Mouse (Mus musculus) right cerebral cortex, postnatal 36 days (tissue): Measurements from ENCODE around the gene Ucp2.
A peak's percentile ranks its signal among the peaks of the same experiment; 100 is the strongest.

Experiments
- DNase-seq, 2 experiments: peaks; one replicate each; pipeline ENCODE4 v3.0.0; 2022; ENCODE audit warnings: low spot score in 2 of 2, mixed read lengths in 1 of 2

Gene Ucp2

DNA sequence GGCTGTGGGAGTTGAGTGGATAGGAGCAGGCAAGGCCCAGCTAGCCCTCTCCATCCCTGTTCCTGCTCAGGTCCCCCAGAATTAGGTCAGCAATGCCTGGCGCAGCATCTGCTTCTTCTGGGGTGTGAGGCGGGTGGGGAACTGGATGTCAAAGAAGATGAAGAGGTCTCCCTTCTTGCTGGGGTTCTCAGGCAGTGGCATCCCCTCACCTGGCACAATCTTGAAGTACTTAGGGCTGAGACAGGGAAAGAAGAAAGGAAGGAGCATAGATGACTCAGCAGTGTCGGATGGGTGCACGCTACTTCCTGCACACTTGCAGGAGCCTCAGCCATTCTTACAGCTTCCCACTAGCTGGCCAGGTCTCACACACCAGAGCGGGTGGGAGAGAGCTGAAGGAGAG is 9.9 kb downstream of the Ucp2 start:
- no peak for DNase-seq

DNA sequence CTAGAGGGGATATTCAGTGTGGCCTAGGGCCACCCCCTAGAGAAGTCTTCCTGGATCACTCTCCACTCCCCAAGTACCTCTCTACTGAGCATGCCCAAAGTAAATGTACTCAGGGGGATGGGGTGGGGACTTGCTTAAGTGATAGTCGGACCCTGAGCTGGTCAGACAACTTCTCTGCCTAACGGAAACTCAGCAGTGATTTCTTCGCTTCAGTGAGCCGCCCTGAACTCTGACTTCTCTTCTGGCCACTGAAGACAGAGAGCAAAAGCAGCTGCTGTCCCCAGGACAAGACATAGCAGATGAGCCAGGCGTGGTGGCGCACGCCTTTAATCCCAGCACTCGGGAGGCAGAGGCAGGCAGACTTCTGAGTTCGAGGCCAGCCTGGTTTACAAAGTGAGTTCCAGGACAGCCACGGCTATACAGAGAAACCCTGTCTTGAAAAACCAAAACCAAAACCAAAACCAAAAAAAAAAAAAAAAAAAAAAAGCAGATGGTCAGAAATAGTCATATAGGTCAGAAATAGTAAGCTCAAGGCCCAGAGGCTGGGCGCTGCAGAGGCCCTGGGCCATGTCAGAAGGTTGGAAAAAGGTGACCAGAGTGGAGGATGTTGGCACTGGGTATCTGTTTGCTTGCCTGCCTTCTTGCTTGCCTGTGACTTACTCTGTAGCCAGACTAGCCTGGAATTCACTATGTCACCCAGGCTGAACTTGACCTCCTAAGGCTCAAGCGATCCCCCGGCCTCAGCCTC is 11.8 kb downstream of the Ucp2 start:
- DNase-seq, result no peak

DNA sequence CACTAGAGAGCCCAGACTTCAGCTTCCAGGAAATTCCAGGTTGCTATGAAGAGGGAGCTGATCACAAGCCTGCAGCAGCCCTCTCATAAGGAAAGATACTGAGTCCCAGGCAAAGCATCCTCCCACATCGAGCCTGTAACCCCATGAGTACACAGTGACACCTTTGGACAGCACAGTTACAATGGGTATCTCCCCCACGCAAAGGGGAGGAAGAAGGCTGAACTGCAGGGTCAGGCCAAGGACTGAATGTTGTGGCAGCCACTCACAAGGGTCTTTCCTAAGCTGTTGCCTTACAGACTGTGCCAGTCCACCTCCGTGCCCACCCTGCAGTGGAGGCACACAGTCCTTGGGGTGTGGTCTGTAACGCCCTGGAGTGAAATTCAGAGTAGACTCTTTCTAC is 13.4 kb downstream of the Ucp2 start:
- DNase-seq, result no peak

DNA sequence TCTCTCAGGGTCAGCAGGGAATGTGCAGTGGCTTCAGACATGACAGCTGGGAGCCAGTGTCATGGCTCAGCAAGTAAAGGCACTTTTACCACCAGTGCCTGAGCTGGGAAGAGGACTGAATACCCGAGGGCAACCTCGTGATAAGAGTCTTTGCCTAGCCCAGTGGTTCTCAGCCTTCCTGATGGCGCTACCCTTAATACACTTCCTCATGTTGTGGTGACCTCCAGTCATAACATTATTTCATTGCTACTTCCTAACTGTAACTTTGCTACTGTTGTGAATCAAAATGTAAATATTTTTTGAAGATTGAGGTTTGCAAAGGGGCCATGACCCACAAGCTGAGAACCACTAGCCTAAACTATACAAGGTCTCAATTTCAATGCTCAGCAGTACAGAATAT is 15.5 kb downstream of the Ucp2 start:
- DNase-seq, result no peak

DNA sequence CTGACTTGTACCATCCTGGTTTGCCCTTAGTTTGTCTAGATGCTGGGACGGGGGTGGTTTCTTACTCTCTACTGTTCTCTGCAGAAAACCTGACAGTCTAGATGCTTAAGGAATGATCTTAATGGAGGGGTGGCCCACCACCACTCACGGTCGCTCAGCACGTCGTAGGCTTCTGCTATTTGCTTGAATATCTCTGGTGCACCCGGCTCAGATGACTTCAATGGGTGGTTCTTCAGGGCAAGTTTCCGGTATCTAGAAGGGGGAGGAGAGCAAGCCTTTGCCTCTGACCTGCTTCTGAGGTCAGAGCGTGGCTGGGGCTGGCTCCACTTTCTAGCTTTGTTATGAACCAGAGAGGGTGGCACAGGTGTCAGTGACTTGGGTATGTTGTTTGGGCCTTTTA is 18.5 kb downstream of the Ucp2 start:
- no peak for DNase-seq

DNA sequence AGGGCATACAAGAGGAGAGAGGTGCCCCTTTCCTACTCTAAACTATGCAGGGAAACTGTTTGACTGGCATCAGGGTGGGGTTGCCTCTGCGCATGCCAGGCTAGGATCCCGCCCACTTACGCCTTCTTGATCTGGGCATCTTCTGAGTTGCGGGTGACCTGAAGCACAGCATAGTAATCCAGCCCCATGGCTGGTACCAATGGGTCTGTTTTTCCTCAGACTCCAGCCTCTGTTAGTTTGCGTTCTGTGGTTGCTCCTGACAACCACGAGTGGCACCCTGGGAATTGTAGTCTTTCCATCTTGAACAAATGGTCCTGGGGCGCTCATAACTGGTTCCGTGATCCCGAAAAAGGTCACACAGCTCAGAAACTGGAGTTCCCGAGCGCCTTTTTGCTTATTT is 21.4 kb downstream of the Ucp2 start, which contains the start of gene Dnajb13:
Gene Dnajb13, minus strand, starts transcription at position 388 of the 400 bp plus-strand sequence.
- DNase-seq, result no peak

DNA sequence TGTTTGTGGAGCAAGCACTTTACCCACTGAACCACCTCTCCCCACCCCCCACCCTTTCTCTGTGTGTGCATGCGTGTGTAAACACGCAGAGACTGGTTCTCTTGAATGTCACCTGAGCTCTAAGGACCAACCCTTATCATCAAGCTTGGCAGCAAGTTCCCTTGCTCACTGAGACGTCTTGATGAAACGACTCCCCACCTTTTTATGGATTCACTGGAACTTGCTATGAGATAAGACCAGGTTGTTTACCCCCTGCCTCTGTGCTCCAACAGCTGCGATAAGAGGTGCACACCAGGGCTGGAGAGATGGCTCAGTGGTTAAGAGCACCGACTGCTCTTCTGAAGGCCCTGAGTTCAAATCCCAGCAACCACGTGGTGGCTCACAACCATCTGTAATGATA is 27.1 kb downstream of the Ucp2 start:
- no peak for DNase-seq

DNA sequence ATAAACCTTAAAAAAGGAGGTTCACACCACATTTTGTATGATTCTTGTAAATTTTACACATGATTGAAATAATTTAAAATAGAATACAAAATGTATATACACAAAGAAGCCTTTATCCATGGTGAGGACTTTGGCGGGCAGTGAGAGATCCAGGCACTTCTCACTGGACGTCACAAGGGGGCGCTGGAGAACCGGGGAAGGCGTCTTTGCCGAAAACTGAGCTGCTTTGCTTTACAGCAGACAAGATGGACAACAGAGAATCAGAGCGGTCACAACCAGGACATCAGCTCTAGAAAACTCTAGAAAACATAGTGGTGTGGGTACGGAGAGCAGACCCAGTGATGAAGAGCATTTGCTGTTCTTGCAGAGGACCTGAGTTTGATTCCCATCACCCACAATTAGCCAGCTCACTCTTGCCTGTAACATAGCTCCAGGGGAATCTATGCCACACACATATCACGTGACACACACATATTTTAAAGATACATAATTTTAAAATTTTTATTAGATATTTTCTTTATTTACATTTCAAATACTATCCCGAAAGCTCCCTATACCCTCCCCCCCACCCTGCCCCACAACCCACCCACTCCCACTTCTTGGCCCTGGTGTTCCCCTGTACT is 27.6 kb downstream of the Ucp2 start:
- DNase-seq, result peak; percentile 43 to 44

DNA sequence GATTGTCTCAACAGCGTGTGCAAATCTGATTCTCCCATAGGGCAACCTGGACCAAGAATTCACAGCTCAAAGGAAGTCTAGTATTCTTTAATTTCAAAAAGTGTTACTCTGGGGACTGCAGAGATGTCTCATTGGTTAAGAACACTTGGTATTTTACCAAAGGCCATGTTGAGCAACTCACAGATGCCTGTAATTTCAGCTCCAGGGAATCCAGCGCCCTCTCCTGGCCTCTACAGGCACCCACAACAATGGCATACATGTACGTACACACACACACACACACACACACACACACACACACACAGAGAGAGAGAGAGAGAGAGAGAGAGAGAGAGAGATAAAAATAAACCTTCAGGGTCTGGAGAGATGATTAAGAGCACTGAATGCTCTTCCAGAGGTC is 29.1 kb downstream of the Ucp2 start:
- no peak for DNase-seq

DNA sequence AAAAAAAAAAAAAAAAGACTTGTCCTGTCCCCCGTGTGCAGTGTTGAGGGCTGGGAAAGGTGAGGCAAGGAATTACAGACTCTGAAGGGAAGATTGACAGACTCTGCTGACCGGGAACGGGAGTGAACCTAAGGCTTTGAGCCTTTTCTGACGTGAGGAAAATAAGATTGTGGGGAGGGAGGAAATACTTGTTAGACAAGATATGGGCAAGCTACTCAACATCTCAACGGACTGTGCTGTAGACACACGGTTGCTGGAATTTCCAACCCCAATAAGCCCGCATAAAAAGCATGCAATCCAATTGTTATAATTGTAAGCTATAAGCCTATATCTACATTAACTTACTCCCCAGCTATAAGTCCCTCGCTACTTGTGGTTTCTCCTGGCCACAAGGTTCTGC is 31.5 kb downstream of the Ucp2 start:
- no peak for DNase-seq

DNA sequence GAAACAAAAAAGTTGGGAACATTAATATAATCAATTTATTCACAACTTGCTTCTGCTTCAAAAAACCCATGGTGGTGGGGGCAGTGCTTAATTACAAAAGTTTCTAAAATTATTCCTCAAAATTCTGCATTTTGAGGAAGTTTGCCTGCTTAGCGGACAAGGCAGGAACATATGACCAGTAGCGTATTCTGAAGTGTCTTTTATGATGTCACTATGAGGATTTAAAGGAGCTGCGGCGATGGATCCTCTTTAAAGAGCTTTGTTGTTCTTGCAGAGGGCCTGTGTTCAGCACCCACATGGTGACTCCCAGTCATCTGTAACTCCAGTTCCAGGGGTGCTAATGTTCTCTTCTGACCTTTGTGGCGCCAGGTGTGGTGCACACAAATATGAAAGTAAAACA is 37.6 kb downstream of the Ucp2 start:
- no peak for DNase-seq

DNA sequence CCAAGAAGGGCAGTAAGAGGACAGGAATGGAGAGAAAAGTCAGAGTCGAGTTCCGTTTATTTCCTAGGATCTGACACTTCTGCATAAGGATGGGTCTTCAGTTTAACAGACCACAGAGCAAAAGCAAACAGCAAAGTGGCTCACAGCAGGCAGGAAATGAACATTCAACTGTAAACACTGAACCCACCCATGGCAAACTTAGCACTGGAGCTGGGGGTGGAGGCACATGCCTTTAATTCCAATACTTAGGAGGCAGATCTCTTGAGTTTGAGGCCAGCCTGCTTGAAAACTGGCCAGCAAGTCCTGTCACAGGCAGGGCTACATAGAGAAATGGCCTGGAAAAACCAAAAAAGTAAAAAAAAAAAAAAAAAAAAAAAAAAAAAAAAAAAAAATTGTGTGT is 40.4 kb downstream of the Ucp2 start:
- no peak for DNase-seq

DNA sequence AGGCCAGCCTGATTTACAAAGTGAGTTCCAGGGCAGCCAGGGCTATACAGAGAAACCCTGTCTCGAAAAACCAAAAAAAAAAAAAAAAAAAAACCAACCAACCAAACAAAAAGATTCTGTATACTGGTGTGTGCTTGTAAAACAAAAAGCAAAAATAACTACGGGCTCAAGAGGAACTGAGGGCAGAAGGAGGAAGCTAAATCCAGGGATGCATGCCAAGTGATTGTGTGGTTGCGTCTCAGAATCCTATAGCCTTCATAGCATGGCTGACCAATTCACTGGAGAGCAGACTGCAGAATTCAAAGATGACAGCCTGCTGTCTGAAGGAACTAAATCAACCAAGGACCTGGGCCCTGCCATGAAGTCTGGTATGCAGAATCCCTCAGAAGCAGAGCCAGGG is 41.1 kb downstream of the Ucp2 start:
- DNase-seq, result no peak

DNA sequence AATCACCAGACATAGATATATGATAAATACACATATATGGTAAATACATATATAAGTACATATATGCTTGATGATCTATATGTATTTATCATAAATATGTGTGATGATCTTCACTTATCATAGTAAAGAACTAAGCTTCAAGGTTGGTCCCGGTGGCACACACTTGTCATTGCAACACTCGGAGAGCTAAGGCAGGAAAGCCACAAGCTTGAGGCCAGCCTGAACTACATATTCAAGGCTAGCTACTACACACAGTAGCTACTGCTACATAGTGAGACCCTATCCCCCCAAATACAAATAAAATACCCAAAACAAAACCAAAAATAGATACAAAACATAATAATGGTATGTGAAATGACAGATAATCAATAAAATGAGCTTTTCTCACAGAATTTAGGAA is 42.7 kb downstream of the Ucp2 start:
- no peak for DNase-seq

DNA sequence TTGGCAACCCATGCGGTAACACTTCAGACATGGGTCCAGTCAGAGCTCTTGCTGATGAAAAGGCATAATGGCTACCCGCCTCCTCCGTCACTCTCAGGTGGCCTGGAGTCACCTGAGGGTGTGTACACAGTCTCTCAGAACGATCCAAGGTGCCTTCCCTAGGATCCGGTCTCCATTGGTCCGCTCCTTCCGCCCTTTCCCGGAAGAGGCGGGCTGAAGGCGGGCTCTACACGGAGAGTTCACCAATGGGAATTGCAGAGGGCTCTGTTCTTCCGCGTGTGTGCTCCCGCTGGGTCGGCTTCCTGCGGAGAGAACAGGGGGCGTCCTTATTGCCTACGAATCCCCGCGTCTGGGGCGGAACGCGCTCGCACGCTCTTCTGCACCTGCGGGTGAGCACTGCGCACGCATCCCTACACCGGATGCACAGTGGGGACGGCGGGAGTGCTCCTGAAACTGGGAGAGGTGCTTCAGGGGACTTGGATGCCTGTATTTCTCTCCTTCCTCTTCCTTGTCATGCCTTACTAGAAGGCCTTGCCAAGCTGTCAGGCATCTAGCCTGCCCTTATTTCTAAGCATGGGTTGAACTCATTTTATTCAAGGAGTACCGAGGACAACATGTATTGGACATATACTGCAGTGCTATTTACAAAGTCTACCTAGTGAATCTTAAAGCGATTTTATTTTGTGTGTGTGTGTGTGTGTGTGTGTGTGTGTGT is 43.8 kb downstream of the Ucp2 start, which contains the start of gene Coa4:
Gene Coa4, plus strand, starts transcription at position 268 of the 715 bp plus-strand sequence.
- DNase-seq, result peak; percentile 82 to 87

DNA sequence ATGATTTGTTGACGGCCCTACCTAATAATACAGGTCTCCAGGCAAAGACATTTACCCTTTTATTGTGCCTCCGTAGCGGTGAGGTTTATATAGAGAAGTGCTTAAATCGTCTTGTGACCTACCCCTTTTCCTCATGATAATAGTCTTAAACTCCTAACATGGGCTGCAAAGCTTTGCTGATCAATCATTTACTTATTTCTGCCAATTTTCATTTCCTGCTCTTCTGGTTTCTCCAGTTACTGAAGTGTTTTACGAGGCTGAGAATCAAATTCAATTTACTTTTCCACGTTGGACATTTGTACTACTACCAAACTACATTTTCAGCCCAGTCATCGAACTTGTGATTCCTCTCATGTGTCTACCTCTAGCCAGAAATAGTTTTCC is 44.4 kb downstream of the Ucp2 start:
- DNase-seq, result no peak

DNA sequence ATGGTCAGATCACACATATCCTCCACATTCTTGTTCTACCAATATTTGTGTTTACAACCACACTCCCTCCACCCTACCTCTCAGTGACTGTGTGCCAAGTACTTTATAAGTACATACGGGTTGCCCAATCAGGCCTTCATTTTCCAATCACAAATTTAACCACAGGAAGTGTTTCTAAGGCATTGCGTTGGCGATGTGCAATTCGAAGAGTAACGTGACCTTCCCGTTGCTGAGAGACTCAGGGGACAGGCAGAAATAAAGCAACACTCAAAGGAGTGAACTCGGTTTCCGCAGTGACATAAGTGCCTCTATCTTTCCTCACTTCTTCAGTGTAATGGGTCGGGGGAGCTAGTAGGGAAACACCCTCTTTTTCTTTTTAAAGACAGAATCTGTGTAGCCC is 46.4 kb downstream of the Ucp2 start:
- no peak for DNase-seq

DNA sequence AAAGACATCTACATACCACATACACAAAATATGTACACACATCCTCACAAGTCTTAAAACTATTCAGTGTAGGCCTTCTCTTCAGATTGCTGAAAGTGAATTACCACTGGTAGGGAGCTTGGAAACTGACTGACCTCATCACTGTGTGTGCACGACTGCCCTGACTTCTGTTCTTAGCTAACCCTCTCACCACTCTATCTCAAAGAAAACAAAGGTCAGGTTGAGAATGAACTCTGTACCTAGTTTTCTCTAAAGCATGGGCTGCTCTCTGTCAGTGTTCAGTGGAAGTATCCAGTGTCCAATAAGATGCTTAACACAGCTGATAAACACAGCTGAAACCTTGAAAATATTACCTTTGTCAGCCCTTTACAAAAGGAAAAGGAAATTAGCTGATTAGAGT is 51.3 kb downstream of the Ucp2 start:
- no peak for DNase-seq

DNA sequence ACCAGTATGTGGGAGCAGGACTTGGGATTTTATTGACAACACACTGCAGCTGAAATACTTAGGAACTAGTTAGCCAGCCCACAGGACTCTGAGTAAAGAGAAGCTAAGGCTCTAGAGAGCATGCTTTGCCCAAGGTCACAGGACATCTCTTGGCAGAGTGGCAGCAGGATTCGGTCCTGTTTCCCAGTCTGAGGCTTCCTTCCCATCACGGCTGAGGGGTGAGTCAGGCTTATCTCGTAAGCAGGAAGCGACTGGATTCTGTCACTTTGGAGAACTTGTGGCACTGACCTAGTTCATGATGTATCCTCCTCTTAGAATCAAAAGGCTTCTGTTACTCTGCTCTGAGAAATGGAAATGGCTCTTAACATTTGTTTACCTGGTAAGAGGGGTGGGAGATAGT is 54.5 kb downstream of the Ucp2 start:
- DNase-seq, result no peak

DNA sequence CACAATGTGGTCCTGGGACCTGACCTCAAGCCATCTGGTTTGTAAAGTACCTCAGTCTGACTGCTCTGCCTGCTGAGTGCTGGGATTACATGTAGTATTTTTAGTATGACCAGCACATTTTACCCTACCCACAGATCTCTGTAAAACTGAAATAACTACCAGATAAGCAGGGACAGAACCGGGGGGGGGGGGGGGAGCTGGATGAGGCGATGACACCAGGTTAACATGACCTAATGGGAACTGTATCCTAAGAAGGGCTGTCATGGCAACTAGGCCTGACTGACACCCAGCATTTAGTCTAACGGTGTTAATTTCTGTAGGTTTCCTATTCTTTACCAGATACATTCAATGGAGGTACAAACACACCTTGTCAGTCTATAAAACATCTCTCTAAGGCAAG is 56.7 kb downstream of the Ucp2 start:
- DNase-seq, result no peak

DNA sequence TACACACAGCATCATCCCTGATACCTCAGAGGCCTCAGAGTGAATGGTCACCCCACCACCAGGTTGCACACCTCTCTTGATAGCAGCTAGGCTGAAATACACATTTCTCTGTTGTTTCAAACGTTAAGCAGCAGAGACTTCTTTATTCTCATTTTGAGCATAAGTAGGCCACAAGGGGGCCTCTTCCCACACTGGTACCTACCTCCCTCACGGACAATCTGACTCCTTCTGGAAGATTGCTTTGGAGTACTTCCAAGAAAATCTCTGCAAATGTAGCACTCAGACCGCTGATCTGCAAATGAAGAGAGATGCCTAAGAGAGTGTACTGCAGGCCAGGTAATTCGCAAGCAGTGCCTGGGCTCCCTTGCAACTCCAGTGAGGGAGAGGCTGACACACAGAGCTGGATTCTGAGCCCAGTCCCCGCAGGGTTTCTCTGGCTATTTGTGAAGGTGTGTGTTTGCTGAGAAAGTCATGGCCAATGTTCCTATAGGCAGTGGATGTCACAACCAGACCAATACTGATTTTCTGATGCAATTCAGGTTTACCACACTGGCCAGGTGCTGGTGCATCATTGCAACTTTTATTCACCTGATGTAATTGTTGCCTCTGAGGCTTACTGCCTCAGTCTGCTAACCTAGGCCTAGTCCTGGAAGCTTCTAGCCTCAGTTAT is 57.3 kb downstream of the Ucp2 start:
- DNase-seq, result peak; percentile 35 to 58
